Mouse (Mus musculus) kidney, postnatal 10 days (tissue): ENCODE measurements around the gene Gm15127.
"Not testable (repeated sequence)": the region's sequence is repeated elsewhere in the genome, so short reads cannot be mapped to it uniquely, and the experiment has no call there.

Experiments
- DNase-seq: peaks from one replicate; pipeline ENCODE4 v3.0.0; 2021; ENCODE audit warnings: mixed read lengths

The Gm15127 gene

DNA sequence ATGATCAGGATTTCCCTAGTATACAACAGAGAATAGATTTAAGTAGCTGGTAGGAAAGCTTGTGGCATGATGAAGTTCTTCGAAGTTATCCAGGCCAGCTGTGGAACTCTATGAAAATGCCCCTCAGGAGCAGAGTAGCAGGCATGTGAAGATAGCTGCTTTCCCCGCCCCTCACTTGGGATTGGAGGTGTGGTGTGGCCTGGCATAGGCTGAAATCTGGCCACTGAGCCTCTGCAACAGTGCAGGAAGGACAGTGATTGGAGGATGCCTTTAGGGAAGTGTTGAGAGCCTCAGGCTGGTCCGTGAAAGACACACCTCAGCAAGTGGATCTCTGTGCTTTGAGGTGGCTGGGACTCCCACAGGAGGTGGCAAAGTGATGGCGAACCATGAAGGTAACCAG, at the start of gene Gm15127:
Gene Gm15127 (plus strand): TSS at position 301 of the 400 bp plus-strand sequence.
- DNase-seq: not testable (repeated sequence)

DNA sequence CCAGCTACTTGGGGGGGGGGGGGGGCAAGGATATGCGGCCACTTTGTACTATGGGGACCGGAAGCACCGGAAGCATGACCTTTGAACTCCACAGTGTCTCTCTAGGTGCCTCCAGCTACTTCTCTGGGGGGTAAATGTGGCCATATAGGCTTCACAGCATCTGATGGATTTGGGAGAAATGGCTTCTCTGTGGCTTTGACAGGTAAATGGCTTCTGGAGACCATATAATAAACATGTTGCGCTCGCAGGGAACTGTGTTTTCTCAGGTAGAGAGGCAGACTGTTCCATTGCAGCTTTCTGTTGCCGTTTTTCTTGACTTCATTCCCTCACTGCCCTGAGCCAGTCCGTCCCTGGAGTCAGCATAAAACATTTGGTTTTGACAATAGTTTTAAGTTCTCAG, 48.3 kb upstream of the Gm15127 start, which contains the start of gene Gm8334:
Gene Gm8334 (minus strand): TSS at position 101 of the 400 bp plus-strand sequence.
- DNase-seq: not testable (repeated sequence)

GRCm38 (mm10) chrX:148676290-148676689, 12.9 kb downstream of the Gm15127 start:
- not testable (repeated sequence) for DNase-seq
